Mouse (Mus musculus): Measurements from ENCODE around the gene Tsc22d3. TPM values are rescaled to one million over a fixed set of nuclear protein-coding genes. Genes with fewer than 3 reads are reported as not detected.

The Tsc22d3 gene
- polyA plus RNA-seq, 1 experiment from 2014 or later: 80.3 TPM

DNA sequence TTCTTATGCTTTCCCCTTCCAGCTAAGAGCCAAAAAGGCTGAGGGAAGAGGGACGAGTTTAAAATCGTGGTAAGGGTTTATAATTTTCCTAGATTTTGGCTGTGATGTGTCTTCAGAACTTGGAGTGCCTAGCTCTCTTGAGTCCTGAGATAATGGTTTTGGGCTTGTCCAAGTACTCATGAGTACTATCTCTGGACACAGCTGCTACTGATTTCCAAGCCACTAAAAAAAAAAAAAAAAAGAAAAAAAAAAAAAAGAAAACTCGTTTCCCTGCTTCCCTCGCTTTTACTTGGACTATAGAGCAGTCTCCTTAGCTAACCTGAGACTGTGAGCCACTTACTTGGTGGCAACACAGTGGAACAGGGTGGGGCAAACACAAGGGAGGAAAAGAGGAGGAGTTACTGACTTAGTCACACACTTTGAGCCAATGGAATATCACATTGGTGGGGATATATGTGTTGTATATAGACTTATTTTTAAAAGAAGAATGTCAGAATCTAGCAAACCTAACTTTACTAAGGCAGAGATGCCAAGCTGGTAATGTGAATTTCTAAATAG is 11.2 kb downstream of the Tsc22d3 start:
- no peaks in the 10 kb centered on the region for H3K27me3 ChIP-seq (replicated peaks; ENCODE audit: control insufficient read depth, insufficient read depth, low read length)
- H3K4me1 ChIP-seq (replicated peaks; ENCODE audit: control insufficient read depth, insufficient read depth, low read length): no peaks in the 10 kb centered on the region
- no peak for TF ChIP-seq CTCF (IDR thresholded peaks at IDR 0.05; ENCODE audit: low read depth)
- no peaks in the 10 kb centered on the region for H3K36me3 ChIP-seq (ENCODE audit: control insufficient read depth, insufficient read depth)
- no peaks in the 10 kb centered on the region for H3K9me3 ChIP-seq (ENCODE audit: control insufficient read depth)
- no peak for ATAC-seq
- H3K27ac ChIP-seq (ENCODE audit: low read depth, low read length): no peak overlapping the region
- H3K4me3 ChIP-seq (ENCODE audit: low read depth, low read length): no peak overlapping the region
- WGBS: 62% methylated on average over 4 of the region's 4 CpGs
- no peak overlapping the region for H3K9ac ChIP-seq (ENCODE audit: low read depth, low read length)
- H3K4me2 ChIP-seq (replicated peaks; ENCODE audit: low read depth): no peak overlapping the region

- H3K4me3 ChIP-seq (ENCODE audit: low read depth, low read length): no peak overlapping the region
- no peaks in the 10 kb centered on the region for H3K36me3 ChIP-seq (ENCODE audit: control insufficient read depth, insufficient read depth)
- no peaks in the 10 kb centered on the region for H3K4me1 ChIP-seq (replicated peaks; ENCODE audit: control insufficient read depth, insufficient read depth, low read length)
- TF ChIP-seq CTCF (IDR thresholded peaks at IDR 0.05; ENCODE audit: low read depth): no peak
- H3K27ac ChIP-seq (ENCODE audit: low read depth, low read length): no peak overlapping the region
- no peaks in the 10 kb centered on the region for H3K9me3 ChIP-seq (ENCODE audit: control insufficient read depth)
- no peaks in the 10 kb centered on the region for H3K27me3 ChIP-seq (replicated peaks; ENCODE audit: control insufficient read depth, insufficient read depth, low read length)
- H3K4me2 ChIP-seq (replicated peaks; ENCODE audit: low read depth): no peak overlapping the region
- WGBS: 83% methylated on average over 5 of the region's 5 CpGs
- ATAC-seq: no peak
- no peak overlapping the region for H3K9ac ChIP-seq (ENCODE audit: low read depth, low read length)
These were observed 11.9 kb downstream of the Tsc22d3 start for GRCm38 (mm10) chrX:140588534-140588933.

- Histone ChIP-seq H3K4me1 (replicated peaks; ENCODE audit: control insufficient read depth, insufficient read depth, low read length) (no peaks in the 10 kb centered on the region), H3K27me3 (replicated peaks; ENCODE audit: control insufficient read depth, insufficient read depth, low read length) (no peaks in the 10 kb centered on the region; the same call in 1 of the 2 replicates), H3K27ac (ENCODE audit: low read depth, low read length) (no peak overlapping the region), H3K36me3 (ENCODE audit: control insufficient read depth, insufficient read depth) (no peaks in the 10 kb centered on the region), H3K9ac (ENCODE audit: low read depth, low read length) (no peak overlapping the region), H3K4me3 (ENCODE audit: low read depth, low read length) (no peak overlapping the region), H3K9me3 (ENCODE audit: control insufficient read depth) (no peaks in the 10 kb centered on the region), H3K4me2 (replicated peaks; ENCODE audit: low read depth) (no peak overlapping the region)
- TF ChIP-seq CTCF (IDR thresholded peaks at IDR 0.05; ENCODE audit: low read depth): no peak
- 68% methylated on average over 3 of the region's 3 CpGs for WGBS
- ATAC-seq: no peak
These were observed 20.0 kb downstream of the Tsc22d3 start for GRCm38 (mm10) chrX:140580416-140580815.

- TF ChIP-seq CTCF (IDR thresholded peaks at IDR 0.05; ENCODE audit: low read depth): no peak
- Histone ChIP-seq H3K4me1 (replicated peaks; ENCODE audit: control insufficient read depth, insufficient read depth, low read length) (no peaks in the 10 kb centered on the region), H3K36me3 (ENCODE audit: control insufficient read depth, insufficient read depth) (no peaks in the 10 kb centered on the region), H3K27ac (ENCODE audit: low read depth, low read length) (no peak overlapping the region), H3K9me3 (ENCODE audit: control insufficient read depth) (no peaks in the 10 kb centered on the region), H3K27me3 (replicated peaks; ENCODE audit: control insufficient read depth, insufficient read depth, low read length) (no peaks in the 10 kb centered on the region; the same call in 1 of the 2 replicates), H3K4me2 (replicated peaks; ENCODE audit: low read depth) (no peak overlapping the region), H3K9ac (ENCODE audit: low read depth, low read length) (no peak overlapping the region), H3K4me3 (ENCODE audit: low read depth, low read length) (no peak overlapping the region)
- no peak for ATAC-seq
- 80% methylated on average over 3 of the region's 3 CpGs for WGBS
These were observed 24.8 kb downstream of the Tsc22d3 start for GRCm38 (mm10) chrX:140575636-140576035.

- no peak for TF ChIP-seq CTCF (IDR thresholded peaks at IDR 0.05; ENCODE audit: low read depth)
- Histone ChIP-seq H3K4me3 (ENCODE audit: low read depth, low read length) (no peak overlapping the region), H3K4me1 (replicated peaks; ENCODE audit: control insufficient read depth, insufficient read depth, low read length) (no peaks in the 10 kb centered on the region), H3K9ac (ENCODE audit: low read depth, low read length) (no peak overlapping the region), H3K27me3 (replicated peaks; ENCODE audit: control insufficient read depth, insufficient read depth, low read length) (no peaks in the 10 kb centered on the region; the same call in 1 of the 2 replicates), H3K4me2 (replicated peaks; ENCODE audit: low read depth) (no peak overlapping the region), H3K9me3 (ENCODE audit: control insufficient read depth) (no peaks in the 10 kb centered on the region), H3K27ac (ENCODE audit: low read depth, low read length) (no peak overlapping the region), H3K36me3 (ENCODE audit: control insufficient read depth, insufficient read depth) (no peaks in the 10 kb centered on the region)
- 47% methylated on average over 1 of the region's 1 CpGs for WGBS
- ATAC-seq: no peak
These were observed 25.3 kb downstream of the Tsc22d3 start for GRCm38 (mm10) chrX:140575200-140575599.

GRCm38 (mm10) chrX:140572702-140573338 is 27.6 kb downstream of the Tsc22d3 start:
- ATAC-seq: no peak
- TF ChIP-seq CTCF (IDR thresholded peaks at IDR 0.05; ENCODE audit: low read depth): no peak
- Histone ChIP-seq H3K4me2 (replicated peaks; ENCODE audit: low read depth) (no peak overlapping the region), H3K27ac (ENCODE audit: low read depth, low read length) (no peak overlapping the region), H3K36me3 (ENCODE audit: control insufficient read depth, insufficient read depth) (no peaks in the 10 kb centered on the region), H3K4me3 (ENCODE audit: low read depth, low read length) (no peak overlapping the region), H3K9ac (ENCODE audit: low read depth, low read length) (no peak overlapping the region), H3K4me1 (replicated peaks; ENCODE audit: control insufficient read depth, insufficient read depth, low read length) (no peaks in the 10 kb centered on the region), H3K27me3 (replicated peaks; ENCODE audit: control insufficient read depth, insufficient read depth, low read length) (no peaks in the 10 kb centered on the region; the same call in 1 of the 2 replicates), H3K9me3 (ENCODE audit: control insufficient read depth) (no peaks in the 10 kb centered on the region)
- WGBS: 65% methylated on average over 2 of the region's 2 CpGs
